Mouse (Mus musculus) stomach, embryonic 16.5 days (tissue): Measurements from ENCODE around the gene Raet1e. TPM values are rescaled to one million over a fixed set of nuclear protein-coding genes. Genes with fewer than 3 reads are reported as not detected.
A peak's percentile ranks its signal among the peaks of the same experiment; 100 is the strongest.
"Not testable (repeated sequence)": the region's sequence is repeated elsewhere in the genome, so short reads cannot be mapped to it uniquely, and the experiment has no call there.

Source experiments
- ATAC-seq: fragments of 200-750 bp; cut with Nextera tagmentation; 2 replicates; pipeline ENCODE4 v1.8.0; 2017; ENCODE audit warnings: moderate number of reproducible peaks, moderate TSS enrichment; ENCODE audit not compliant: insufficient read depth, low FRiP score
- H3K27ac ChIP-seq: fragments of 300-500 bp; sonication (generic); 2 replicates; pipeline ENCODE4 v1.5.1; 2014; ENCODE audit warnings: low read length
- H3K27me3 ChIP-seq: fragments of 300-500 bp; sonication (generic); 2 replicates; pipeline ENCODE4 v1.6.1; 2014; ENCODE audit warnings: low read length, control low read depth, mixed read lengths; ENCODE audit not compliant: control insufficient read depth, insufficient read depth
- H3K36me3 ChIP-seq: fragments of 300-500 bp; sonication (generic); 2 replicates; pipeline ENCODE4 v1.6.1; 2014; ENCODE audit warnings: low read length; ENCODE audit not compliant: control insufficient read depth, insufficient read depth
- H3K4me1 ChIP-seq: fragments of 300-500 bp; sonication (generic); 2 replicates; pipeline ENCODE4 v1.6.1; 2014; ENCODE audit warnings: low read length, control low read depth, mixed read lengths; ENCODE audit not compliant: control insufficient read depth, insufficient read depth
- H3K4me2 ChIP-seq: fragments of 300-500 bp; sonication (generic); 2 replicates; pipeline ENCODE4 v1.6.1; 2014; ENCODE audit warnings: low read depth, low read length, mixed read lengths
- H3K4me3 ChIP-seq: fragments of 300-500 bp; sonication (generic); replicated peaks from 2 replicates; pipeline ENCODE4 v1.5.1; 2014; ENCODE audit warnings: mild to moderate bottlenecking, low read length
- H3K9ac ChIP-seq: fragments of 300-500 bp; sonication (generic); 2 replicates; pipeline ENCODE4 v1.6.1; 2014; ENCODE audit warnings: low read length
- H3K9me3 ChIP-seq: fragments of 300-500 bp; sonication (generic); replicated peaks from 2 replicates; pipeline ENCODE4 v1.6.1; 2016; ENCODE audit warnings: low read length, control low read depth; ENCODE audit not compliant: control insufficient read depth
- WGBS: fragments of 180-500 bp; shearing (Covaris S2); extraction: QIAGEN DNeasy Blood & Tissue Kit; methylation state at CpG from one replicate; pipeline ENCODE4 v1.1.7; 2014; 5-methylcytosine and 5-hydroxymethylcytosine counted together
- polyA plus RNA-seq: library from polyadenylated mRNA; unstranded; fragments of >200 nt; fragmentation: Nextera tagmentation; extraction: Ambion mirVana; gene quantifications from 2 replicates; pipeline ENCODE4 v1.2.1, GENCODE M21; 2015

Gene Raet1e
- polyA plus RNA-seq, 1 experiment from 2014 or later: 7.9 TPM

- 67% methylated on average over 4 of the region's 4 CpGs for WGBS
- not testable (repeated sequence) for ATAC-seq
These were observed 187.4 kb downstream of the Raet1e start for GRCm38 (mm10) chr10:22345721-22346120.

GRCm38 (mm10) chr10:22353548-22354195, 195.3 kb downstream of the Raet1e start:
- not testable (repeated sequence) for H3K36me3 ChIP-seq, H3K4me2 ChIP-seq, H3K4me1 ChIP-seq, H3K9me3 ChIP-seq, H3K4me3 ChIP-seq, H3K27ac ChIP-seq, ATAC-seq, H3K27me3 ChIP-seq, H3K9ac ChIP-seq
- 82% methylated on average over 6 of the region's 6 CpGs for WGBS

More at GRCm38 (mm10) chr10:22345721-22346120, 187.4 kb downstream of the Raet1e start:
- not testable (repeated sequence) for H3K36me3 ChIP-seq, H3K4me3 ChIP-seq, H3K27me3 ChIP-seq, H3K4me2 ChIP-seq, H3K9ac ChIP-seq, H3K4me1 ChIP-seq, H3K9me3 ChIP-seq, H3K27ac ChIP-seq

- ATAC-seq, H3K4me2 ChIP-seq, H3K4me3 ChIP-seq, H3K27ac ChIP-seq, H3K36me3 ChIP-seq, H3K4me1 ChIP-seq, H3K9me3 ChIP-seq, H3K27me3 ChIP-seq, H3K9ac ChIP-seq: not testable (repeated sequence)
- 60% methylated on average over 2 of the region's 2 CpGs for WGBS
These were observed 195.8 kb downstream of the Raet1e start for GRCm38 (mm10) chr10:22354196-22354574.

GRCm38 (mm10) chr10:22357373-22357772, 199.0 kb downstream of the Raet1e start:
- not testable (repeated sequence) for ATAC-seq, H3K9ac ChIP-seq, H3K4me1 ChIP-seq, H3K4me2 ChIP-seq, H3K36me3 ChIP-seq, H3K27me3 ChIP-seq, H3K9me3 ChIP-seq, H3K27ac ChIP-seq, H3K4me3 ChIP-seq
- WGBS: 79% methylated on average over 1 of the region's 1 CpGs

- not testable (repeated sequence) for ATAC-seq, H3K36me3 ChIP-seq, H3K4me3 ChIP-seq, H3K9ac ChIP-seq, H3K27me3 ChIP-seq, H3K4me1 ChIP-seq, H3K4me2 ChIP-seq, H3K9me3 ChIP-seq, H3K27ac ChIP-seq
- 70% methylated on average over 3 of the region's 3 CpGs for WGBS
These were observed 201.9 kb downstream of the Raet1e start, which contains the start of gene Raet1d for GRCm38 (mm10) chr10:22360252-22360651. TSS of gene Raet1d (plus strand) at chr10:22360552.

GRCm38 (mm10) chr10:22360957-22361356, 202.6 kb downstream of the Raet1e start:
- not testable (repeated sequence) for H3K4me2 ChIP-seq, H3K9me3 ChIP-seq, H3K4me1 ChIP-seq, H3K36me3 ChIP-seq, H3K4me3 ChIP-seq, H3K9ac ChIP-seq, H3K27ac ChIP-seq, ATAC-seq, H3K27me3 ChIP-seq
- WGBS: 41% methylated on average over 2 of the region's 2 CpGs

GRCm38 (mm10) chr10:22361415-22362352, 203.3 kb downstream of the Raet1e start:
- H3K27ac ChIP-seq, H3K9me3 ChIP-seq, H3K4me1 ChIP-seq, H3K27me3 ChIP-seq, H3K9ac ChIP-seq, H3K36me3 ChIP-seq: not testable (repeated sequence)
- WGBS: 0% methylated on average over 7 of the region's 15 CpGs
- peak overlapping the region; percentile 22 for H3K4me3 ChIP-seq
- H3K4me2 ChIP-seq: peak overlapping the region; percentile 40
- peak; percentile 80 for ATAC-seq

- not testable (repeated sequence) for H3K9me3 ChIP-seq, ATAC-seq
These were observed 204.1 kb downstream of the Raet1e start for GRCm38 (mm10) chr10:22362466-22362865.

GRCm38 (mm10) chr10:22364915-22365314, 206.5 kb downstream of the Raet1e start:
- 59% methylated on average over 2 of the region's 2 CpGs for WGBS
- not testable (repeated sequence) for H3K36me3 ChIP-seq, H3K4me1 ChIP-seq, H3K27ac ChIP-seq, H3K9me3 ChIP-seq, H3K9ac ChIP-seq, ATAC-seq, H3K27me3 ChIP-seq, H3K4me2 ChIP-seq, H3K4me3 ChIP-seq

More at GRCm38 (mm10) chr10:22362466-22362865, 204.1 kb downstream of the Raet1e start:
- not testable (repeated sequence) for H3K9ac ChIP-seq, H3K4me1 ChIP-seq, H3K4me2 ChIP-seq, H3K36me3 ChIP-seq, H3K27me3 ChIP-seq, H3K4me3 ChIP-seq, H3K27ac ChIP-seq
- 86% methylated on average over 2 of the region's 2 CpGs for WGBS
